Mouse (Mus musculus) central nervous system, embryonic 14 days (tissue): Measurements from ENCODE around the gene Proca1. TPM values are rescaled to one million over a fixed set of nuclear protein-coding genes. Genes with fewer than 3 reads are reported as not detected.

Source experiments
- polyA plus RNA-seq: library from polyadenylated mRNA; depleted of rRNA; stranded (reverse); fragments of >200 nt; gene quantifications from 2 replicates; pipeline ENCODE4 v1.2.3, GENCODE M21; 2012; rRNA removed

The Proca1 gene
- 1.4 and 2.0 TPM in 2 replicates for polyA plus RNA-seq

DNA sequence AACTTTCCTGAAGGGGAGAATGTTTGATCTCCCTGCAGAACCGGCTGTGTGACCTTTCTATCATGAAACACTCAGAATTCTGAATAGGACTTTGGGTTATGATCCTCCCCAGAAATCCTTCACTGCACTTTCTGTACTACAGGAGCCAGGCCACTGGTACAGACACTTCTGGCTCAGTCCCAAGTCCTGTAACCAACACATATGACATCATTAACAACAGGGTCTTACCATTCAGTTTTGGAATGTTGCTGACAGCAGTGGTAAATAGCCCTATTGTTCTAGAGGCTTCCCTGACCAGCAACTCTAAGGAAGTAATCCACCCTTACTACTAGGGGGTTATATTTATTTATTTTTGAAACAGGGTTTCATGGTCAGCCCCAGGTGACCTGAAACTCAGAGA, at the start of gene Proca1:
Gene Proca1, plus strand, starts transcription at position 280 of the 400 bp plus-strand sequence.

DNA sequence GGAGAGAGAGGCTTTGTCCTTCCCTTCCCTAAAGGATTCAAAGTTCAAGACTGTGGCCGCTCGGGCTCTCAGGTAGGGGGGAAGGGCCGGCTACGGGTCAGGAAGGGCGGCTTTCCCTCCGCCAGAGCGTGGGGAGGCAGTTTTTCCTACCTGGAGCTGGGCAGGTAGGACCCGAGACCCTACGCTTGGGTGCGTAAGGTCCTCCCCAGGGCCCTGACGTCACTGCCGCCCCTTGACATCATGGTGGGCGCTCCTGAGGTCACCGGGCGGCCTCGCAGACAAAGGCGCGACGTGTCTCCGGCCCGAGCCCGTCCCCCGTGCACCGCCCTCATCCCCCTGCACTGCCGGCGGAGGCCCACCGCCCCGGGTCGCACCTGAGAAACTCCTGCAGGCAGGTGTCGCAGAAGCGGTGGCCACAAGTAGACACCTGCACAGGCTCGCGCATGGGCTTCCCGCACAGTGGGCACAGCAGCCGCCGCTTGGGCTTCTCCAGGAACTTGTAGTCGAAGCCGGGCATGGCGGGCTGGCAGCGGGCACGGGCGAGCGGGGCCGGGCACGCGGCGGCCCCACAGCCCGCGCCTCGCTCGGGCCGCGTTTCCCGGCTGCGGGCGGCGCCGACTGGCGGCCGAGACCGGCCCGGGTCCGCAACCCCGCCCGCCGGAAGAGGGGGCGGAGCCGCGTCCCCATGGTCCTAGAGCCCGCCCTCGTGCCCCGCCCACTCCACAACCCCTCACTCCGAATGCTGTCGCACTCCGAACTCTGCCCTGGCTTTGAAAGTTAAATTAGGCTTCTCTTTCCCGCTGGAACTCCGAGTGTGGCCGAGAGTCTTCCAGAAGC, 28.1 kb upstream of the Proca1 start, which contains the start of gene Traf4:
Gene Traf4, minus strand, starts transcription at position 666 of the 837 bp plus-strand sequence.

DNA sequence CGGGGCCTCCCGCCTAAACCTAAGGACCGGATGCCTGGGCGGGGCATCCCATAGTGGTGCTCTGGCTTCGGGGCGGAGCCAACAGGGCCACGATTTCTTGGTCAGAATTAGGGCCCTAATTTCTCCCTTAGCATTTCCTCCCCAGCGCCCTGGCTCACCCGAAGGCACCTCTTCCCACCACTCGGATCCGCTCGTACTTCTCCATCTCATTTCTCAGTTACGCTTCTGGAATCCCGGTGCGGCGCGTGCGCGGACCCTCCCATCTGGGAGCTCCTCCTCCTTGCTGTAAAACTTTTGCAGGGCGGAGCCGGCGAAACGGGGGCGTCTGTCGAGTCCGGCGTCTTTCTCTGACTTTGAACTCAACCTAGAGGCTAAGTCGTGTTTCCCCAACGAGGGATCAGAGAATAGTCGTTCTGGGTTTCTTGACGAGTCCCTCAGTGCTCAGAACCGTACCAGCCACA, 16.8 kb upstream of the Proca1 start, which contains the start of the genes Nek8 and Tlcd1:
Gene Nek8, minus strand, starts transcription at position 274 of the 461 bp plus-strand sequence.
Gene Tlcd1, plus strand, starts transcription at position 310 of the 461 bp plus-strand sequence.

DNA sequence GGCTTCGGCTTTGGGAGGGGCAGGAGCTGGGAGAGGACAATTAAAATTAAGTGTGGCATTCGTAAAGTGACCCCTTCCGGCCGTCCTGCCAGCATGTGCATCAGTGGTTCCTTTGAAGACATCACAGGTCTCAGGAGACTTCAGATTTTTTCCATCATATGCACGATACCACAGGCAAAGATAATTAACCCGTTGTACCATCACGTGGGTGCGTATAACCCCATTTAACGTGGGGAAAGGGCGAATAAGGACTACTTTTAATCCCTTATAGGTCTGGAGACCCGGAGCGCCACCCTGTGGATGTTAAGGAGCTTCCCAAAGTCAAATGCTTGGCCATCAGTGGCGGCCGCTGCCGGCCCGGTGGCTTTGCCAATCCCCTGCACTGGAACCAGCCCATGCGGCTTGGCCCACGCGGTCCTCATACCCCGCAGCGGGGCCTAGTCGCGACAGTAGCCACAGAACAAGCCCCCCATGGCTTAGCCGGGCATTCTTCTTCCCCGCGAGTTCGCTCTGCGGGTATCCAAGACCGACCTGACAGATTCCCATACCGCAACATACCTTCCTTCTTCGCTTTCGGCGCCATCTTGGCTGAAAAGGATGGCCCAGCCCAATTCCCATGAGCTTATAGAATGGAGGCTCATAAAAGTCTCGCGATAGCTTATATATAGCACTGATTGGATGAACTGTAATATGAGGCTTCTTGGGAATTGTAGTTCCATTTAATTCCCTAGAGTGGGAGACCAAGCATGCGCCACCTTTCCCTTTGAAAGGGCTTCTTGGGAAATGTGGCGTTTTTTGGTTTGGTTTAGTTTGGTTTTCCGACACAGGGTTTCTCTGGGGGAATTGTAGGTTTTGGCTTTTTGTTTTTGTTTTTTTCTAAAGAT, 10.0 kb upstream of the Proca1 start, which contains the start of gene Rpl23a:
Gene Rpl23a, minus strand, starts transcription at position 624 of the 884 bp plus-strand sequence.

DNA sequence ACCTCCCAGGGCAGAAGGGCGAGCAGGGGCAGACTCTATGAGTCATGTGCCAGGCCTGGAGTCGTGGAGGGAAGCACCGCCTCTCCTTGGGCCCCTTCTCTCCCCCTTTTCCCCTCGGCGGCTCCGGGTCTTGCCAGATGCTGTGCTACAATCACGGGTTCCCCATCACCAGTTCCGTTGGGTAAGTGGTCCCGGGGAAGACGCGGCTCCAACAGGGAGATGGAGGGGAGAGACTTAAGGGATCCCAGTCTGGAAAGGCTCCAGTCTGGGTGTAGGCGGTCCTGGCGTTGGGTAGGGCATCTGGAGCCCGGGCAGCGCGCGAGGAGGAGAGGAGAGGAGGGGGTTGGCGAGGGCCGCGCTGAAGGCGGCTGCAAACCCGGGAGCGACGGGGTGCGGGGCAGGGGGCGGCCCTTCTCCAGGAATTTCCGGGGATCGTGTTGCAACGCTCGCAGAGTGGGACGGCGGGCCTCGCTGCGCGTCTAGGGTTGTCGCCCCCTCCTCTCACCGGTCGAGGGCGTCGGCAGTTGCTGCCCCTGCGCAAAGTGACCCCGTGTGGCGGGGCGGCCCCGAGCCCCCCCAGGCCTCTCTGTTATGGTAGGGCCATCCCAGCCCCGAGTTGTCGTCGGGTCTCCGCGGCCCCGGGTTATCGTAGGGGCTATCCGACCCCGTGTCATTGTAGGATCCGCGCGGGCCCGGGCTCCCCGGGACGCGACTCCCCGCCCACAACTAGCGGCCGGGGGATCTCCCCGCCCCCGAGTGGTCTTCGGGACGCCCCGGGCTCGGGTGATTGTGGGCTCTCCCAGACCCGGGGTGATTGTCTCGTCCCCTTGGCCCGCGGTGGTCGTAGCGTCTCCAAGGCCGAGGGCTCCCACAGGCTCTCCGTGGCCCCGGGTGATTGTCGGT, 4.6 kb upstream of the Proca1 start, which contains the start of gene Rab34:
Gene Rab34, plus strand, starts transcription at position 100 of the 903 bp plus-strand sequence.

DNA sequence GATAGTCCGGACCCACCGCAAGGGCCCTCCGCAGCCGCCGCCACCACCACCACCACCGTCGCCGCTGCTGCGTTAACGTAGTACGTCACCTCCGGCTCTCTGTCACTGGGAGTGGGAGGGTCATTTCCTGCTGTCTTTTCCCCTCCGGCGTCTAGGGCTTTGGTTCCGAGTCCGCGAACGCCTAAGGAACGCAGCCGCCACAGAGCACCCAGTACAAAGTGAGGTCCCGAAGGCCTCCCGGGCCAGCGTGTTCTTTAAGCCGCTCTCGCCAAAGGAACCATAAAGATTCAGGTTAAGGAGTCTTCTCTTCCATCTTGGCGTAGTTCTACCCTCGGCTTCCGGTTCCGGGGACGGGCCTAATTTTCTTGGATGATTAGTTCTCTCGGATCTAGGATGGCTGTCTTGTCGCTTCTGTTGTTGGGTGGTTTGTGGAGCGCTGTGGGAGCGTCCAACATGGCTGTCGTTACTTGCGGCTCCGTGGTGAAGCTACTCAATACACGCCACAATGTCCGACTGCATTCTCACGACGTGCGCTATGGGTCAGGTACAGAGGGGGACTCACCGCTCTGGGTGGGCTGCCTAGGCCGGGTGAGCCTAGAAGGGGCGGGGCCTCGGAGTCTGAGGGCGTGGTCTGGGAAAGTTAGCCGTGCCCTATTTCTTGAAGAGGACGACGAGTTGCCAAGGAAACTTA, 52.6 kb downstream of the Proca1 start, which contains the start of the genes Sdf2 and Supt6:
Gene Sdf2, plus strand, starts transcription at position 120 of the 691 bp plus-strand sequence.
Gene Supt6, minus strand, starts transcription at position 361 of the 691 bp plus-strand sequence.

Other genes starting within 250 kb of the Proca1 start
- 88.9 TPM in 2 replicates for gene Phf12, start 210.6 kb upstream of the Proca1 start, polyA plus RNA-seq
- 25.5 and 27.0 TPM in 2 replicates for gene Dhrs13, start 161.1 kb upstream of the Proca1 start, polyA plus RNA-seq
- gene Flot2, start 155.5 kb upstream of the Proca1 start, polyA plus RNA-seq: 96.9 and 97.0 TPM in 2 replicates
- gene Eral1, start 113.0 kb upstream of the Proca1 start, polyA plus RNA-seq: 29.9 and 30.4 TPM in 2 replicates
- gene Fam222b, start 98.7 kb upstream of the Proca1 start, polyA plus RNA-seq: 24.0 and 25.4 TPM in 2 replicates
- gene Traf4, start 27.8 kb upstream of the Proca1 start, polyA plus RNA-seq: 193 and 206 TPM in 2 replicates
- gene Nek8, start 16.7 kb upstream of the Proca1 start, polyA plus RNA-seq: 12.9 and 16.0 TPM in 2 replicates
- gene Tlcd1, start 16.7 kb upstream of the Proca1 start, polyA plus RNA-seq: 15.7 and 24.4 TPM in 2 replicates
- 2,641 and 2,838 TPM in 2 replicates for gene Rpl23a, start 9.8 kb upstream of the Proca1 start, polyA plus RNA-seq
- gene Rab34, start 5.0 kb upstream of the Proca1 start, polyA plus RNA-seq: 72.6 and 93.5 TPM in 2 replicates
- 119 and 127 TPM in 2 replicates for gene Sdf2, start 52.4 kb downstream of the Proca1 start, polyA plus RNA-seq
- 26.4 and 31.0 TPM in 2 replicates for gene Supt6, start 52.6 kb downstream of the Proca1 start, polyA plus RNA-seq
- 60.3 and 62.0 TPM in 2 replicates for gene 2610507B11Rik, start 68.4 kb downstream of the Proca1 start, polyA plus RNA-seq
- 0.63 and 0.88 TPM in 2 replicates for gene BC030499, start 97.4 kb downstream of the Proca1 start, polyA plus RNA-seq
- gene Spag5, start 108.1 kb downstream of the Proca1 start, polyA plus RNA-seq: 37.0 and 49.5 TPM in 2 replicates
- gene Aldoc, start 129.6 kb downstream of the Proca1 start, polyA plus RNA-seq: 106 and 132 TPM in 2 replicates
- 60.2 and 69.7 TPM in 2 replicates for gene Pigs, start 135.0 kb downstream of the Proca1 start, polyA plus RNA-seq
- 144 and 155 TPM in 2 replicates for gene Unc119, start 150.1 kb downstream of the Proca1 start, polyA plus RNA-seq
- gene Foxn1, start 193.2 kb downstream of the Proca1 start, polyA plus RNA-seq: 0.03 TPM in 1 of 2 replicates, not detected in the other
- 0.04 TPM in 1 of 2 replicates, not detected in the other for gene Slc13a2, start 228.8 kb downstream of the Proca1 start, polyA plus RNA-seq